Mouse (Mus musculus) small intestine, adult 2 months (tissue): Measurements from ENCODE around the gene Eml6.

Experiments
- CTCF ChIP-seq: fragments of 200-500 bp; IDR thresholded peaks from 2 replicates; pipeline ENCODE4 v1.5.1; 2012; ENCODE audit warnings: low read depth, mild to moderate bottlenecking, control low read depth, inconsistent platforms, low read length, moderate library complexity, mixed read lengths; ENCODE audit not compliant: insufficient replicate concordance, insufficient read length; ENCODE audit errors: extremely low read depth
- POLR2A ChIP-seq: fragments of 200-500 bp; IDR thresholded peaks from 2 replicates; pipeline ENCODE4 v1.6.1; 2012; ENCODE audit warnings: low read depth, mild to moderate bottlenecking, control low read depth, inconsistent platforms, low read length, moderate library complexity

DNA sequence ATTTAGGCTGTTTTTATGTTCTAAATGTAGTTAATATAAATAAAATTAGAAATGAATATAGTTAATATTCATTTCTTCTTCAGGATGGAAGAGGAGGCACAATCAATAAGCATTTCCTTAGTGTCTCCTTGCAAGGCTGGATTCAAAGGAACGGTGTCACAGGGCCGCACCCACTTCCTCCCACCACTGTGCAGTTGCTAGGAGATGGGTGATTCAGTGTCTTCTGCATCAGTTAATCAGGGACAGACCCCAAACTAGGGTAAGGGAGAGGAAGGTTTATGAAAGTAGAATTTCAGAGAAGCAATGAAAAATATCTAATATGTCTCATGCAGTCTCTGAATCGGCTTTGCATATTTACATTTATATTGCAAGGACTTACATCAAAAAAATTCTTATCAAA lies 215.5 kb downstream of the Eml6 start:
- no peak for TF ChIP-seq CTCF
- no peak for TF ChIP-seq POLR2A
